Mouse (Mus musculus) right cerebral cortex, postnatal 10 days (tissue): ENCODE results near the gene Pdzd11.

ENCODE experiments used
- DNase-seq, 2 experiments: peaks; one replicate each; pipeline ENCODE4 v3.0.0; 2021; ENCODE audit warnings: low spot score in 2 of 2

Pdzd11 gene

DNA sequence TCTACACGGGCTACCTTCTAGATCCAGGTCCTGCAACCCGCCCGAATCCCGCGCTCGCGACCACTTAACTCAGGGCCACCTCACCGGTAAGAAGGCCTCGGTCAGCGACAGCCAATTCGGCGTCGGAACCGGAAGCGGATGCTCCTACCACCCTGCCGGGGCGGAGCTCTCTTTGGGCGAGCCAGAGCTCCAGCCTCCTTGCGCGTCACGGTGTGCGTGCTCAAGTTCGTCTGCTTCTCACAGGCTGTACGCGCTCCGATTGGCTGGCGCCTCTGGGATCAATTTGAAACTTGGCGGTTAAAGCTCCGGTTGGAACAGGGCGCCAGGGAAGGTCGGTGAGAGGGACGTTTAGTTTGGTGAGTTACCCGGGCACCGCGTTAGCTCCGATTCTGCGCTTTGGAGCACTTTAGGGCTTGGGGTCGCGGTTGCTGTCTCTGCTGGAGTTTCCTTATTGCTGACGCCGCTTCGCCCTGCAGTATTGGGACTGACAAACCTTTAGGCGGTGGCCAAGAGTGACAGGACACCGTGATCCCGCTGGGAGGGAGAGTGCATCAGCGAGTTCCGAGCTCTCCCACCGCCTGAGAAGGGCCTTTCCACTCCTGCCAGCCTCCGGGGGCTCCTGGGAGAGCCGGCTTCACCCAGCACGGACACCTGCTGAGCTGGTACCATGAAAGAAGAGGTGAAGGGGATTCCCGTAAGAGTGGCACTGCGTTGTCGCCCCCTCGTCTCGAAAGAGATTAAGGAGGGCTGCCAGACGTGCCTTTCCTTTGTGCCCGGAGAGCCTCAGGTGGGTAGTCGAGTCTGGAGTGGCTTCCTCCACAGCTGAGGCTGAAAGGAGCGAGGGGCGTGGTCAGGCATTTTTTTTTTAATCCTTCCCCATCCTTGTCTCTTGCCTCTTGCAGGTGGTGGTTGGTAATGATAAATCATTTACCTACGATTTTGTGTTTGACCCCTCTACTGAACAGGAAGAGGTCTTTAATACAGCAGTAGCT lies at the start of gene Pdzd11:
TSS of gene Pdzd11 (minus strand) at position 767 of the 992 bp plus-strand sequence.
- DNase-seq, result peak; percentile 94 to 96

DNA sequence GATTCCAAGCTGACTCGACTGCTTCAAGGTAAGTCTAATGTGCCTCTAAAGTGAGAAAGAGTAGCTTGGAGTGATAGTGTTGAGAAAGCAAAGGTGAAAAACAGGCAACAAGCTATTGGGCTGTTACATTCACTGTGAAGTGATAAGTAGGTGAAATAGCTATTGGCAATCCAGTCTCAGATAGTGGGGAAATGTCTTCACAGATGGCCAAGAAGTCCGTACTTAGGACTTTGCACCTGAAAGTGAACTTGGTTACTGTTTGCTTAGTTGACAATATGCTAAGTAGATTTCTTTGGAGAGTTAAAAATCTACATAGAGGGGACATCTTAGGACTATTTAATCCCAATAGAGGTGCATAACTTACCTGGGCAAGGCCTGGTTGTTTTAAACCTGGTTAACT lies 38.5 kb upstream of the Pdzd11 start:
- no peak for DNase-seq

DNA sequence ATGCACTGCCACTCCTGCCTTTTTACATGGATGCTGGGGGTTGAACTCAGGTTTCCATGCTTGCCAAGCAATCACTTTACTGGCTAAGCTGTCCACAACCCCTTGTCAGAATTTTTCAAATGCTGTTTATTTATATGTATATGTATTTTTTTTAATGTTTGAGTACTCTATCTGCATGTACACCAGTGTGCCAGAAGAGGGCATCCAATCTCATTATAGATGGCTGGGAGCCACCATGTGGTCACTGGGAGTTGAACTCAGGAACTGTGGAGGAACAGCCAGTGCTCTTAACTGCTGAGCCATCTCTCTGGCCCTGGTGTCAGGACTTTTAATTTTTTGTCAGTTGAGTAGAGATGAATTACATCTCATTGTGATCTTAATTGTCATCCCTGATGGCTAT lies 26.5 kb upstream of the Pdzd11 start:
- no peak for DNase-seq

DNA sequence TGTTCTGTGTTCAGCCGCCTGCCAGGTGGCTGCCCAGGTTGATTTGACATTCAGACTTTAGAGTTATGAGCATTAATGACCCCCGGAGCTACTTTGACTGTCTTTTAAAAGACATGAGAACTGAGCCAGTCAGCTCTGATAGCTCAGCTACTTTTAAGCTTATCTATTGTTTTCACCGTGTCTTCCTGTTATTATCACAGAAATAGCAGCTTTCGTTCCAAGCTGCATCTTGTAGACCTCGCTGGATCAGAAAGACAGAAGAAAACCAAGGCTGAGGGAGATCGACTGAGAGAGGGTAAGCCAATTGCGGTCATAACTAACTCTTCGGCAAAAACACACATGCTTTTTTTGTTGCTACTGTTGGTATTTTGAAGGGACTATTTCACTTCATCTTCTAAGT lies 12.1 kb upstream of the Pdzd11 start:
- no peak for DNase-seq

DNA sequence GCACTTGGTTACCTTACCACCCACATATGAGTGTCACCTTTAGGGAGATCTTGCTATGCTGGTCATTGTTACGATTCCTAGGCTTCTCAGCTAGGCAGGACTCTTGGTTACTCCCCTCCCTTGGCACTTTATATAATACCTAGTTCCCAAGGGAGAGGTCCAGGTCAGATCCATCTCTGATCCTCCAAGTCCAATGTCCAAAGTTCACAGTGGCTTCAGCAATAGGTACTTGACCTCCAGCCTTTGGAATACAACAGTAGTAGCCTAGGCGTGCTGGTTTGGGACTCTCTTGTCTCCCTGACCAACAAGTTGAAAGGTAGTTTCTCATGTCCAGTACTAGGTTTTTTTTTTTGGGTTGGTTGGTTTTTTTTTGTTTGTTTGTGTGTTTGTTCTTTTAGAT lies 2.7 kb upstream of the Pdzd11 start:
- DNase-seq, result no peak

DNA sequence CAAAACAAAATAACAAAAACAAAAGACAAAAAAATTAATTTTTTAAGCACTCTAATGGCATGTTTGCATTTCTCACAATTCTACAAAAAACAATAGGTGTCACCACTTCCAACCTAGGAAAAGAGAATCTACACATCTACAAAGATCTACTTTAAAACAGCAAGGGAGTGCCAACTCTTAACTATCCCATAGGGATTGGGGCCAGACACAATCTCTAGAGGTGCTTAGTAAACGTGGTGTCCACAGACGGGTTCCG lies 894 bp downstream of the Pdzd11 start, which contains the start of gene Kif4:
TSS of gene Kif4 (plus strand) at position 192 of the 256 bp plus-strand sequence.
- DNase-seq, result no peak

DNA sequence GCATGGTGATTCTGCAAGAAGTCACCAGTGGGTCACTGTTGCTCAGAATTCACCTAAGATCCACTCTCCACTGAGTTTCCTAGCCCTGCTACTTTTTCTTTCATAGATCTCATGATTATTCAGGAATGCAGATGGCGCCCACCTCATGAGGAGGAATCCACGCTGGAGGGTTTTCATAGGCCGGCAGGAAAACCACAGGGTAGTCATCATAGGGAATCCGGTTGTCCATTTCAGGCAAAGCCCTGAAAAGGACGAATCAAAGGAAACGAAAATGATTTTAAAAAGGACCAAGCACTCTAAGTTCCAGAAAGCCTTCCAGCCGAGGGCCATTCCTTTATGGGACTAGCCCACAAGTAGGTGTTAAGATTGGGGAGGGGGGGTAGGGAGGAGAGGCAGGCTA lies 1.2 kb downstream of the Pdzd11 start:
- DNase-seq, result peak in 1 of 2 experiments; percentile 23

DNA sequence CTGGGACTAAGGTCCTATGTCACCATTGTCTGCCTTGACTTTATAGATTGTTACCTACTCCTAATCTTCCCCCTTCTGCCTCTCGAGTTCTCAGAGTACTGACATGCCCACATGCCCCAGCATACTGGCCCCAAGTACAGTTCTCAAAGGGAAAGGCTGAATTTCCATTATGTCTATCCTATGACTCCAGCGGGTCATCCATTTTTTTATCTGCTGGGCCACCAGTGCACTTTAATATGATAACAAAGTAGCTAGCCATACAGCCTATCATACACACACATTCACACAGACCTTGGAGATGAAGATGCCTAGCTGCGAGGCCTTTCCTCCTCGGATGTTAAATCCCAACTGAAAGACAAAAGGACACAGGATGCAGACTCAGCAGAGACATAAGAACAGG lies 2.1 kb downstream of the Pdzd11 start:
- no peak for DNase-seq

DNA sequence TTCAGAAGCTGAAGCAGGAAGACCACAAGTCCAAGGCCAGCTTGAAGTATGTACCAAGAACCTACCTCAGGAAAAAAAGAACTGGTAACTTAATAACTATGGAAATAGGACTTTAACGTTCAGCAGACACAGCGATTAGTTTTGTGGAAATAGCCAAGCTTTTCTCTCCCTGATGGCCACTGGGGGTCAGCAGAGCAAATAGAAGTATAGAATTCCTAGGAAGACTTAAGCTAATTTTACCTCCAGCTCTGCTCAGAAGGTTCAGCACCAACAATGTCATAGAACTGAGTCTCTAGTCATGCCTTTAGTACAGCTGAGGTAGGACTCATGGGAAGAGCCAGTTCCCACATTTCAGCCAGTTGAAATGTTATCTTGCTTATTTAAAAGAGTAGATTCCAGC lies 5.0 kb downstream of the Pdzd11 start:
- no peak for DNase-seq

DNA sequence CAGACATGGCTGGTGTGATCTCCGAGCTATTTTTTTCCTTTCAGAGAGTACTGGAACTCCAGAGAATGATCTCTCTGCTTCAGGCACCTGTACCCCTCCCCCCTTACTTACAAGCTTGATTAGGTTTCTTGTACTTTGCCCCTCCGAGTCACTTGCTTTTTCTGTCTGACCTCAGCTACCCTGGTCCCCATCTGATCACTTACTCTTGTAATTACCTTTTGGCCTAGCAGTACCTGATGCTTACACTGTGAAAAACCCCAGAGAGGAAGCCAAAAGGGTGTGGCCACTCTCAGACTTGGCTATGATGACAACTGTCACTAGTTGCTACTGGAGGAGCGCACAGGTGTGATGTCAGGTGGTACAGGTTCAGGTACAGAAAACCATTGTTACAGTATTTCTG lies 7.9 kb downstream of the Pdzd11 start:
- no peak for DNase-seq

DNA sequence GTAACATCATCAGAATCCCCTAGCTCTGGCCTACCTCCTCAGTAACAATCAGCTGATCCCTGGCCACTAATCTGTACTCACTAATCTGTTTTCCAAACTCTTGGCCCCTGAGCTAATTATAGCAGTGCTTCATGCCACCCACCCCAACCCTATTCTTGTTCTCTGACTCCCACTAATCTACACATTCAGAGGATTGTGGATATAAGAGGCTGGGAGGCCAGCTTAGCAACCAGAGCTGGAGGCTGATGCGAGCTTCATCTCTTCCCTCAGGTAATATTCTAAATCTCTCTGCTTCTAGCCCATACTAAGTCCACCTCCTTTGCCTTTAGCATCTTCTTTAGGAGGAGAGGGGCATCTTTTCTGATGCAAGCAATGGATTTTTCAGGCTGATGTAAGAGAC lies 21.1 kb downstream of the Pdzd11 start, which contains the start of gene Arr3:
TSS of gene Arr3 (plus strand) at position 184 of the 400 bp plus-strand sequence.
- no peak for DNase-seq

DNA sequence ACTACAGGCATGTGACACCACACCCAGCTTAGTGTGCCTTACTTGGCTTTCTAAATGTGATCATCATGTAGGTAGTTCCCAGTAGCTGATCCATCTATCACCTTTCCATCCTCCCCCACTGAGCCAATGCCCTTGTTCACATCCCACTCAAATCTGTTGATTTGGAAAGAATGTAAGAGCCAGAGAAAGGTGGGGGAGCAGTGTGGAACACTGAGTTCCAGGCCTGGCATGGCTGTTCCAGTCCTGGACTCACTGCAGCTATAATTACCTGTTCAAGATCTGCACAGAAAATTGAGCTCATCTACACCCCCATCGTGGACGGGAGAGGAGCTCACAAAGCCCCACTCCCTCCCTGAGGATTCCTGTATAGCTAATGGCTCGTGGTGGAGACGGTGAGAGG lies 26.6 kb downstream of the Pdzd11 start:
- no peak for DNase-seq

DNA sequence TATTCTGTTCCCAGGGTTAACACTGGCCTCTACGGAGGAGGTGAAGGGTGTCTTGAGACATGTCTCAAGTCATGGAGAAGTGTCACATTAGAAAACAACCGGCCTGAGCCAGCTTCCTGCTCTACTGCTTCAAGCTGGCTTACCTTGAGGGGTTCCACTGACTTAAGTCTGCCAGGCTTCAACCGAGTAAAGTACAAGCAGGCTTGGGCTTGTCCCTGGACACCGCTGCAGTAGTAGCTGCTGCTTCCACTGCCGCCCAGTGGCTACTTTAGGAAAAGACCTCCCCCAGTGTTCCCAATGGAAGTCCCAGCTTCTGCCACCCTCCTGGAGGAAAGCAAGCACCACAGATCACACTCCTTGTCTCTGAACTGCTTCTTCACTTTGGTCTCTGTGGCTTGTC lies 28.9 kb downstream of the Pdzd11 start:
- peak; percentile 49 to 59 for DNase-seq

DNA sequence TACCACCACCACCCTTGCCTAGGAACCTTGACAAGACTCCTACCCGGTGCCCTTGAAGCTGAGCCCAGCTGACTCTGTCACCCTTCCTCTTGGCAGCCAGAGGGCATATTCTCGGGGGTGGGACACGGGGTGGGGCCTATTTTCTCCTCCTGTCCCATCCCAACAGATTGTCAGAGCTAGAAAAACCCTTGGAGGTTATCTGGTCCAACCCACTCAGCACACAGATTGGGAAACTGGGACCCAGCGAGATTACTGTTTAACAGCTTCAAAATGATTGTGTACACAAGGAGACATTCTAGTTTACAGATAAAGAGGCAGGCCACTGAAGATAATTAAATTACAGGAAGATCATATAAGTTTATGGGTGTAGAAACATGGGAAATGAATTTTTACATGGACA lies 31.6 kb downstream of the Pdzd11 start, which contains the start of gene P2ry4:
TSS of gene P2ry4 (minus strand) at position 79 of the 400 bp plus-strand sequence.
- DNase-seq, result no peak
